Mouse (Mus musculus) ES-E14 (cell line): ENCODE measurements at regions not wholly inside any gene's neighbourhood (a gene's known extent, or its start where the extent isn't known, plus 50 kb on each side); places are given as distances from the start of the nearest gene placed in this dataset.

ENCODE experiments used
- DNase-seq: peaks from one replicate; pipeline ENCODE4 v3.0.0-alpha.2; 2013; ENCODE audit warnings: low read depth, low spot score
- H3K27ac ChIP-seq: 2 replicates; pipeline ENCODE4 v1.5.1; 2012; ENCODE audit warnings: low read depth, mild to moderate bottlenecking, low read length, moderate library complexity, mixed read lengths; ENCODE audit not compliant: poor library complexity, insufficient read depth, severe bottlenecking
- H3K36me3 ChIP-seq: 2 replicates; pipeline ENCODE4 v1.6.1; 2012; ENCODE audit warnings: mild to moderate bottlenecking, low read length, moderate library complexity, mixed read lengths; ENCODE audit not compliant: control insufficient read depth, poor library complexity, insufficient read depth, severe bottlenecking
- H3K4me1 ChIP-seq, 2 experiments: fragments of 150-350 bp in 1 of 2; sonication (generic) in 1 of 2; 2 replicates each; pipeline ENCODE4 v1.6.1; 2012; ENCODE audit warnings: low read length in 2 of 2, mild to moderate bottlenecking in 1 of 2, mixed read lengths in 1 of 2; ENCODE audit not compliant: control insufficient read depth in 2 of 2, insufficient read depth in 2 of 2, poor library complexity in 1 of 2
- H3K4me3 ChIP-seq, 2 experiments: fragments of 150-350 bp in 1 of 2; sonication (generic) in 1 of 2; 2 replicates each; pipeline ENCODE4 v1.5.1; 2012; ENCODE audit warnings: low read length in 2 of 2, low read depth in 1 of 2, mild to moderate bottlenecking in 1 of 2, mixed read lengths in 1 of 2; ENCODE audit not compliant: insufficient read depth in 1 of 2, poor library complexity in 1 of 2, severe bottlenecking in 1 of 2
- H3K9ac ChIP-seq: 2 replicates; pipeline ENCODE4 v1.6.1; 2012; ENCODE audit warnings: low read depth, mild to moderate bottlenecking, low read length, mixed read lengths; ENCODE audit not compliant: poor library complexity, insufficient read depth, severe bottlenecking
- H3K9me3 ChIP-seq: fragments of 150-350 bp; sonication (generic); 2 replicates; pipeline ENCODE4 v1.6.1; 2012; ENCODE audit warnings: low read depth, mild to moderate bottlenecking, low read length; ENCODE audit not compliant: control insufficient read depth, insufficient read depth
- CHD2 ChIP-seq: IDR thresholded peaks from 2 replicates; pipeline ENCODE4 v1.6.1; 2014; ENCODE audit warnings: mild to moderate bottlenecking, low read depth, low read length, inconsistent platforms
- HCFC1 ChIP-seq: IDR thresholded peaks from 2 replicates; pipeline ENCODE4 v1.6.1; 2012; ENCODE audit warnings: low read length, inconsistent platforms, borderline replicate concordance; ENCODE audit not compliant: insufficient read depth
- MAFK ChIP-seq: IDR thresholded peaks from 2 replicates; pipeline ENCODE4 v1.6.1; 2014; ENCODE audit warnings: mild to moderate bottlenecking, low read depth, low read length, inconsistent platforms; ENCODE audit not compliant: insufficient read depth
- ZC3H11A ChIP-seq: IDR thresholded peaks from 2 replicates; pipeline ENCODE4 v1.6.1; 2012; ENCODE audit warnings: low read depth, mild to moderate bottlenecking, inconsistent platforms, low read length, borderline replicate concordance
- ZNF384 ChIP-seq: IDR thresholded peaks from 2 replicates; pipeline ENCODE4 v1.6.1; 2012; ENCODE audit warnings: low read depth, low read length, inconsistent platforms
- in situ Hi-C, 2 experiments: fragments of 600-800 bp; cut with MboI; formaldehyde crosslinking; loops; one replicate each; pipeline ENCODE4 v1.15.1; 2025; ENCODE audit warnings: low sequenced_read_pairs in 2 of 2, inconsistent platforms in 1 of 2; ENCODE audit not compliant: unreplicated experiment in 2 of 2

DNA sequence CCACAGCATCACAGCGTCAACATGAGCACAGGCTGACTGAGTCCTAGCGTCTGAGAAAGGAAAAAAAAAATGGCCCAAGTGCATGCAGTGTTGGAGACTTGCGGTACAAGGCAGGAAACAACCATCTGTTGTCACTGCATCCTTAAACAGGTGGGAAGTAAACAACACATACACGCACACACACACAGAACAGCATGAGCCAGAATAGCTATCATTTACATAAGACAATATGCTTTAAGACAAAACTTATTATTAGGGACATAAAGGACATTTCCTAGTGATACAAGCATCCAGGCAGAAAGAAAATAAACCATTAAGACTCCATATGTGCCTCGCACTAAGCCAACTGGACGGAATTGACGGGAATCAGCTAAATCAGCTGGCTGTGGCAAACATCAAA is 203.8 kb upstream of the Trpc7 start:
- H3K4me1 ChIP-seq = no peaks in the 10 kb centered on the region
- H3K4me3 ChIP-seq = no peak overlapping the region
- no peaks in the 10 kb centered on the region for H3K36me3 ChIP-seq
- H3K9ac ChIP-seq = no peak overlapping the region
- no peak for DNase-seq
- TF ChIP-seq ZNF384 = no peak
- no peak for TF ChIP-seq CHD2
- TF ChIP-seq ZC3H11A = no peak
- no peak for TF ChIP-seq HCFC1
- TF ChIP-seq MAFK = no peak
- H3K27ac ChIP-seq = no peak overlapping the region
- in situ Hi-C loops = no loop called here
- no peaks in the 10 kb centered on the region for H3K9me3 ChIP-seq

DNA sequence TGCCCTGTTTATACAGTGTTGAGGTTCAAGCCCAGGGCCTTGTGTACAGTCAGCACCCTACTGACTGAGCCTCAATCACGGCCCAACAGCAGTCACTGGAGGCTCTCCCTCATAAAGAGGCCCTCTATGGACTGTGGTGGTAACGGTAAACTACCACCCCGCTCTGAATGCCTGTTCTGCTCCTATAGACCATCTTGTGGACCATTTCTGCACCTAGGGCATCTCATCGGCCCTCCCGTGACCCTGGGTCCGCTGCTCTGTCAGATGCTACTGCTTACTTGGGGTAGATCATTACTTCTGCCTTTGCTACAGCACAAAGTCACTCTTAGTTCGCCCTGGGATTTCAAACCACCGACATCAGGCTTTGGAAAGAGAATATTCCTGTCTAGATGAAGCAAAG is 196.1 kb upstream of the Trpc7 start:
- no peak for DNase-seq
- no peaks in the 10 kb centered on the region for H3K4me1 ChIP-seq
- H3K4me3 ChIP-seq = no peak overlapping the region
- in situ Hi-C loops = no loop called here
- no peak for TF ChIP-seq ZC3H11A
- no peak for TF ChIP-seq HCFC1
- no peak for TF ChIP-seq ZNF384
- no peak for TF ChIP-seq MAFK
- TF ChIP-seq CHD2 = no peak
- no peak overlapping the region for H3K9ac ChIP-seq
- no peaks in the 10 kb centered on the region for H3K36me3 ChIP-seq
- H3K27ac ChIP-seq = no peak overlapping the region
- no peaks in the 10 kb centered on the region for H3K9me3 ChIP-seq

DNA sequence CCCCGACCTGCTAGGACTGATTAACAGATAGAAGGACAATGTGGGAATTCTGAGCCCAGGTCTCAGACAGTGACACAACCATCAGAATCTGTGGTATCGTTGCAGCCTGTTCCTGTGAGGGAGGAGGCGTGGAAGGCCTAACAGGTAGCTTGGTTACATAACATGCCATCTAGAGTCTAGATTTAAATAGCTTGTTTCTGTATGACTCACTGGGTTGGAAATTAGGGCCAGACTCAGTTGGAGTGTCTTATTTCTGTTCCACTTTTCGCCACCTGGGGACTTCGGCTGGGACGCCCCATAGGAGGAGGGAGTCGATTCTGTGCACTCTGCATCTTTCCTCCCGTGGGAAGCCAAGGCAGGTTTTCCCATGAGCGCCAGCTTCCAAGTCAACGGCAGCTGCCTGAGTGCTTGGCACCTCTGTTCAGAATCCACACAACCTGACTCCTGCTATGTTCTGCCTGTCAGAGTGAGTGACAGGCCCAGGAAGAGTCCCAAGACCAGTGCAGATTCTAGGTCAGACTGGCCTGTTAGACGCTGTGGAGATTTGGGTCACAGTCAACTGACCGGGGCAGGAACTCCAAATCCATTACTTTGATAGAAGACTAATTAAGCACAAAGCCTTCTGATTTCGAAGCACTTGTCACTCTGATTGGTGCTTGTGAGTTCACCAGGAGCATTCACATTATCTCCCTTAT is 193.7 kb upstream of the Trpc7 start:
- Histone ChIP-seq H3K4me3 (no peak overlapping the region), H3K36me3 (no peaks in the 10 kb centered on the region), H3K9me3 (no peaks in the 10 kb centered on the region), H3K4me1 (no peaks in the 10 kb centered on the region), H3K27ac (no peak overlapping the region), H3K9ac (no peak overlapping the region)
- TF ChIP-seq CHD2 (no peak), HCFC1 (no peak), ZC3H11A (no peak), ZNF384 (no peak), MAFK (no peak)
- DNase-seq = no peak
- in situ Hi-C loops = no loop called here

DNA sequence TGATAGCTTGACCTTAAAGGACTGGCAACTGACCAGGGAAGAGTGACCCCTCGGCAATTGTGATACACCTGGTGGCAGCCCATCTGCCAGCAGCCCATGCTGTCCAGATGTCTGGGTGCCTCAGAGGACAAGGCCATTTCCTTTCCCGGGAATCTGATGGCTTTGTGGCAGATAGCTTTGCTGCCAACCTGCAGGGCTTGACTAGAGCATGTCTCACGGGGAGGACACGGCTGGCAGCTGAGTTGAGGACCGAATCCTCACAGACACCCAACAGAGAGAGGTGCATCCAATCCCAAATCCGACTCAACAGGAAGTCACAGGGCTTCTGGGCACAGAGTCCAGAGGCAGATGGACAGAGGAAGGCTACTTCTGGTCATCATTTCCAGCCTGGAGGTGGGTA is 192.2 kb upstream of the Trpc7 start:
- no peak for DNase-seq
- in situ Hi-C loops = no loop called here

DNA sequence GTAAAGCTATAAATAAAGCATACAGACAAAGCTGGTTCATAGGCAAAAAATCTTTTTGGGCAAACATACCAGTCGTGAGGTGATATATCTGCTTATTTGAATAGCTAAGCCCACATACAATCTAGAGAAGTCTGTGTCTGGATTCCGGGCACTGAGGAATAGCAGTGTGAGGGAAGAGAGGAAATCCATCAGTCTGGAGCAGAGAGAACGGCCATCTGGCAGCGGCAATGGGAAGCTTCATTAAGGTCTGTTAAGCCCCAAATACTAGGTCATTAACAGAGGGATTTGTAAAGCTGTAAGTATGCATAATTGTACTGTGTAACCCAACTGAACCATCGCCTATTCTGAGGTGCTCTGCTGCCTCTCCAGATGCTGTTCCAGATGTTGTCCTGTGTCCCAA is 191.6 kb upstream of the Trpc7 start:
- DNase-seq = no peak
- Histone ChIP-seq H3K4me3 (no peak overlapping the region), H3K9me3 (no peaks in the 10 kb centered on the region), H3K9ac (no peak overlapping the region), H3K27ac (no peak overlapping the region), H3K36me3 (no peaks in the 10 kb centered on the region), H3K4me1 (no peaks in the 10 kb centered on the region)
- in situ Hi-C loops = no loop called here
- no peak for TF ChIP-seq CHD2
- no peak for TF ChIP-seq MAFK
- TF ChIP-seq HCFC1 = no peak
- no peak for TF ChIP-seq ZNF384
- TF ChIP-seq ZC3H11A = no peak

More for the DNA sequence above, 192.2 kb upstream of the Trpc7 start:
- Histone ChIP-seq H3K4me3 (no peak overlapping the region), H3K36me3 (no peaks in the 10 kb centered on the region), H3K9me3 (no peaks in the 10 kb centered on the region), H3K9ac (no peak overlapping the region), H3K4me1 (no peaks in the 10 kb centered on the region), H3K27ac (no peak overlapping the region)
- TF ChIP-seq HCFC1 (no peak), ZC3H11A (no peak), MAFK (no peak), ZNF384 (no peak), CHD2 (no peak)
